Mouse (Mus musculus) layer of hippocampus, postnatal 36 days (tissue): Measurements from ENCODE around the gene Pank4. TPM values are rescaled to one million over a fixed set of nuclear protein-coding genes. Genes with fewer than 3 reads are reported as not detected.
A peak's percentile ranks its signal among the peaks of the same experiment; 100 is the strongest.

ENCODE experiments used
- DNase-seq, 2 experiments: peaks; one replicate each; pipeline ENCODE4 v3.0.0; 2022
- total RNA-seq, 2 experiments: library from RNA; stranded (reverse); gene quantifications; 2 replicates each; pipeline ENCODE4 v1.2.3; 2021

The Pank4 gene
- total RNA-seq, result 10 to 100 TPM; 40.6 to 40.8 TPM

- peak; percentile 88 to 92 for DNase-seq
Measured at GRCm38 (mm10) chr4:154963901-154964580, at the start of gene Pank4. Gene Pank4 (plus strand): TSS chr4:154964123.

- no peak for DNase-seq
Measured at GRCm38 (mm10) chr4:154914252-154914651, 49.7 kb upstream of the Pank4 start.

DNA sequence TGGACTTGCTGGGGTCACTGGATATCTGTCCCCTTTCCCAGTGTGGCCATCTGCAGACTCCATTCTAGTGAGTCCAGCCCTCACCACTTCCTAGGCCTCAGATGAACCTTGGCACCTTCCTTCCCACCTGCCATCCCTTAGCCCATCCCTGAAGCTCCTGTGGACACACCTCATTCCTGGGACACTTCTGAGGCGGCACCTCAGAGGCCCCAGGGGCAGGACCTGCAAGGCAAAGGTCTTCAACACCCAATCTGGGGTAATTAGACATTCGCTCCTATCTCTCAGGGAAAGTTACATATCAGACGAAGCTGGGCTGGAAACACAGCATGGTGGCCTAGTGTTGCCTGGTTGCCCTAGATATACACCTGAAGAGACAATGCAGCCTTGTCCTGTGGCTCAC is 49.2 kb upstream of the Pank4 start:
- no peak for DNase-seq

DNA sequence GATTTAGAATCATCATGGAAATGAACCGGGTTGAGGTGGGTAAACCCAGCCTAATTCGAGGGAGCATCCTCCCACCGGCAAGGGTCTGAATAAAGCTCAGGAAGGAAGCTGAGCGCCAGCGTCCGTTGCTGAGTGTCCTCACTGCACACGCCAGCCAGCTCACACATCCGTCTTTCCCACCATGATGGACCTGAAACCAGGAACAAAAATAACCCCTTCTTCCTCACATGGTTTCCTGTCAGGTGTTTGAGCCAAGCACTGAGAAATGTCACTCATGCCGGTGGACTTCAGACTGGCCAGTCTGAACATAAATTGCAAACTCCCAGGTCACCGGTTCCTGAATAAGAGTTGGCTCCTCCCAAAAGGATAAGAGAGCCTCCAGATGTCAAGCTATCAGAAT is 48.6 kb upstream of the Pank4 start:
- no peak for DNase-seq

GRCm38 (mm10) chr4:154916662-154917061 is 47.3 kb upstream of the Pank4 start:
- DNase-seq, result no peak

DNA sequence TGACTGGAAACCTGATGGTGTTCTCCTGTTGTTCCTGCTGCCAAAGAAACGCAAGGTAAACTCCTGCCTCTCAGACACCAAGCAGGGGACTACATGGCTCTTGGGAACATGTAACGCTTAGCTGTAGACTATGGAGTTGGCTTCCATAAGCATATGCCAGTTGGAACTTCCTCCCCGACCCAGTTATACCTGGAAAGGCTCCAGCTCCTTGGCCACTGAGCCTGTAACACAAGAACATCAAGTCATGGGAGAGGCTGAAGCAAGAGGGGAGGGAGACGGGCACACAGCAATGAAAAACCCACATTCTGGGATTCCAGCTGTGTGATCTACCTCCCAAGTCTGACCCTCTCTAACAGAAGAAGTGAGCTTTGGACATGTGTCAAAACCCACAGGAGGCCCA is 41.6 kb upstream of the Pank4 start:
- DNase-seq, result no peak

- no peak for DNase-seq
Measured at GRCm38 (mm10) chr4:154922931-154923330, 41.0 kb upstream of the Pank4 start.

DNA sequence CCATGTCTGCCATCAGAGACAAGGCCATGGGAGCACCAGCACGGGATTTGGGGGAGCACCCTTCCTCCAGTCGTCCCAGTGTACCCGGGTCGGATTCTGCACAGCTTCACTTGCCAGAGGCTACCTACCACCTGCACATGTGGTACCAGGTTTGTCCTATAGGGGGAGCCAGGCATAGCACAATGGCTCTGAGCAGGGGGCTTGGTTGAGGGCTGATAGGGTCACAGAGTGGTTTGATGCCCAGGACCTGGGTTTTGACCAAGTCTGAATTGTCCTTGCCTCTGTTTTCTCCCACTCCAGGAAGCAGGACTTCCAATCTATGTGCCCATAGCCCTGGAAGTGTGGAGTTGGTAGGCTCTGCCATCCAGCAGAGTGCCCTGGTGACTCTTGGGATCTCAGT is 38.5 kb upstream of the Pank4 start:
- DNase-seq, result no peak

GRCm38 (mm10) chr4:154926969-154927898 is 36.7 kb upstream of the Pank4 start:
- no peak for DNase-seq

- DNase-seq, result no peak
Measured at GRCm38 (mm10) chr4:154927899-154928337, 36.0 kb upstream of the Pank4 start.

DNA sequence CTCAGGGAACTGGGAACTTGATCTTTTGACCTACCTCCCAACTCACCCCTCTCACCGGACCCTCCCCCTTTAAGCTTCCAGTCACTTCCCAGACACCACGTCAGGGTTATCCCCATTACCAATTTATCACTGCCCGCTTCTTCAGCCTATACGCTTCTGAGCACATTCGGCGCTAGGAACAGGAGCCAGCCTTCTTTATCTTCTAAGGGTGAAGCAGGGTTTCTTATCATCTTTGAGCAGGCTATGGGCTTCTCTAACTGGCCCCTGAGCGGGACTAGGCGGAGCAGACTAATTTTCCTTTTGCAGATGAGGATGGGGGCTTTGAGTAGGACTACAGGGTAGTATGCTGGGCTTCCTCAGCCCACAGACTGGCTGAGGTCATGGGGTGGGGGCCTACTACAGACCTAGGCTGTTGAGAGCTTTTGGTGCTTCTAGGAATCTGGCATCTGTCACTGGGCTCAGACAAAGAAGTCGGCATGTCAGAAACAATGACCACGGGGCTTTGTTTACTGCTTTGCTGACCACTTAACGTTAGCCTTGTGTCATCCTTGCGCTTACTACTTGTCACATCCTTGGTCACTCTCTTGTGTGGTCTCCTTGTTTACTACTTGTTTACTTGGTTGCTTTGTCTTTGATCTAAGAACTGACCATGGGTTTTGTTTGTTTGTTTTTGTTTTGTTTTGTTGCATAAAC is 35.4 kb upstream of the Pank4 start, which contains the start of gene Tnfrsf14:
Gene Tnfrsf14 (minus strand): TSS at position 169 of the 693 bp plus-strand sequence.
- no peak for DNase-seq

GRCm38 (mm10) chr4:154929088-154929660 is 34.7 kb upstream of the Pank4 start:
- no peak for DNase-seq

DNA sequence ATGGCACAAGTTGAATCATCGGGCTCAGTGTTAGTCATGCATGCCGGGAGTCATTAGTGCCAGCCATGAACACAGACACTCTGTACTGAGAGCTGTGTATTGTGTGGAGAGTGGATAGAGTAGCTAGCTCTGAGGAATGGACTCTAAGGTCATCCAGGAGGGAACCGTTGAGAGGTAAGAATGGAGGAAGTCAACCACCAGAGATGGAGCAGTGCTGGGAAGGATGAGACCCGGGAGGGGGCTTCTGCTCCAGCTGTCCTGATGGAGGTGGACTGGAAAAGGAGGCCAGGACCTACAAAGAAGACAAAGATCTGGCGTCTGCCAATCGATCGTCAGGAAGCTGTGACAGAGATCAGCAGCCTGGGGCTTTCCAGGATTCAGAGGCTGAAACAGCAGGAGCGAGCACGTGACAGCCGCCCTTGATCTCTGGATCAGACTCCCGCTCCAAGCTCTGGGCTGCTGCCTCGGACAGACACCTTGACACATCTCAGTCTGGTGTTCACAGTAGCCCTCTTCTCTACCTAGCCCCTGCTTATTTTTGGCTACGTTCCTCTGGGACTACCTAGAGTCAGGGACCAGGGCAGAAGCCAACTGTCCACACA is 30.5 kb upstream of the Pank4 start:
- DNase-seq, result no peak

- DNase-seq, result no peak
Measured at GRCm38 (mm10) chr4:154934800-154935199, 29.1 kb upstream of the Pank4 start.

- no peak for DNase-seq
Measured at GRCm38 (mm10) chr4:154935788-154936187, 28.1 kb upstream of the Pank4 start.

GRCm38 (mm10) chr4:154936542-154937255 is 27.2 kb upstream of the Pank4 start:
- DNase-seq, result no peak

GRCm38 (mm10) chr4:154937746-154938145 is 26.2 kb upstream of the Pank4 start:
- DNase-seq, result no peak

GRCm38 (mm10) chr4:154940156-154940555 is 23.8 kb upstream of the Pank4 start:
- DNase-seq, result no peak

DNA sequence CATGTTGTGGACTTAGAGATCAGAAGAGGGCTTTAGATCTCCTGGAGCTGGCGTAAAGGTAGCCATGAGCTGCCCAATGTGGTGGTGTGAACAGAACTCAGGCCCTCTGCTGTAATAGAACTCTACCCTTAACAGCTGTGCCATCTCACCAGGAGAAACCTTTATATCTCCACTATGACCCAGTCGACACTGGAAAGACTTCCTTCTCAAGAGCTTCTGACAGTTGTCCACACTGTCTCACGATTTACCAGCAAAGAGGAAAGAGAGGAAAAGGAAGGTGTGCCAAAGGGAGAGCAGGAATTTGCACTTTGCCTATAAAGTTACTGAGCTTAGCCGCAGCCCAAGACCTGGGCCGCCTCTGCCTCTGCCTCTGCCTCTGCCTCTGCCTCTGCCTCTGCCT is 22.1 kb upstream of the Pank4 start:
- DNase-seq, result no peak

DNA sequence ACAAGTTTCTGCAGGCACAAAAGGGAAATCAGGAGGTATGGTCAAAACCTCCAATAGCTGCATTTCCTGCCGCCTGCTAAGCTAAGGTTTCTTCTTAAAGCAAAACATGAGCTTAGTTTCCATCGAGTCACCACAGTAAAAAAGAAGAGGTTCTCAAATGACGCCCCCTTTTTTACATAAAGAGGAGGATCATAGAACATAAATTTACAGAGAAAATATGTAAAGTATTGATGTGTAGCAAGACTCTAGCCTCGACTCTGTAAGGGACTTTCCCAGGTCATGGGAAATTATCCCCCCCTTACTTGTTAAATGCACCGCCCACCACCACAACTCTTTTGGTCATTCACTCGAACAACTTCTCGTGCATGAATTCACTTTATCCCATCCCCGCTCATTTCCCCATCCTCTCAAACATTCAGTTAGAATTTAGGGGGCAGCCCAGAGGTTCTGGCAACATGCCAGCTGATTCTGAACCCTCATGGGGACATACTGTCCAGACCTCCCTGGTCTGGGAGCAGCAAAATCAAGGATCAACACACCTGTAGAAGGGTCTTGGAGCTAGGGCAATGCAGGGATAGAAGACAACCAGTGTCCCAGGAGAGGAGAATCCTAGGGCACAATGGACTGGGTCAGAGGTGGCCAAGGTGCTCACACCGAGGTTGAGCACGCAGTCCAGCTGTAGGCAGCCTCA is 21.1 kb upstream of the Pank4 start:
- DNase-seq, result no peak
